Mouse (Mus musculus) urinary bladder, postnatal 10 days (tissue): ENCODE data around the gene Jhy.

Experiments used
- DNase-seq: peaks from one replicate; pipeline ENCODE4 v3.0.0; 2022; ENCODE audit warnings: low spot score

The Jhy gene

GRCm38 (mm10) chr9:40917871-40918613 is 45.9 kb downstream of the Jhy start:
- DNase-seq, result no peak

GRCm38 (mm10) chr9:40908915-40909314 is 55.0 kb downstream of the Jhy start:
- DNase-seq, result no peak

DNA sequence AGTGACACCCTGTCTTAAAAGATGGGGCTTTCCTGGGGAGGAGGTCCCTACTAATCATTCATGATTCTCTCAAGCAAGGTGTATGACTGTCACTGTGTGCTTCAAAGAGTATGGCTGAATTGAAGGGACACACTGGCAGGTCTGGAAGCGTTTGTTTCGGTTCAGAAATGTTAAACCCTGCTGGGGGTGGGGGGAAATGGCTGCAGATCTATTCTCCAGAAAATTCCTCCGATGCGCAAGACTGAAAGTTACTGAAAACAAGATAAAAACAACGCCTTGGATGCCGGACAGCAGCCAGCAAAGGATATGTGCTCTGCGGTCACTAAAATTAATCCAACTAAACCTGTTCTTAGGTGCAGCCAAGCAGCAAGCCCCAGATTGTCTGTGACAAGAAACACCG is 55.5 kb downstream of the Jhy start:
- no peak for DNase-seq

GRCm38 (mm10) chr9:40907413-40907812 is 56.5 kb downstream of the Jhy start:
- DNase-seq, result no peak

- DNase-seq, result no peak
These were observed 71.5 kb downstream of the Jhy start for GRCm38 (mm10) chr9:40892456-40892855.

DNA sequence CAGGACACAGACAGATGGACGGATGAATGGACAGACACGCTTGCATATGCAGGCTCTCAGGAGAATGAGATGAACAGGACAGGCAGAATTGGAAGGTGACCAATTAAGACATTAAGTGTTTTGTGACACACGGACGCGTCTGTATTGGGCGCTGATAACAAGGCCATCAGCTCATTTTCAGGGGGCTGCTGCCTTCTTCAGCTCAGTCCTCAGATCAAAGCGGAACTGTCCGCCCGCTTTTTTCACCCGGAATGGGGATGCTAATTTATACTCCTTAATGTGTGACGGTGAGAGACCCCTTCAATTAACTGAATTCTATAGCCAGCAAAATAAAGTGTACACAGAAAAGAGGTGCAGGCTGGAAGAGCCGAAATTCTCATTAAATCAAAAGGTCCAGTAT is 74.5 kb downstream of the Jhy start:
- DNase-seq, result no peak

- no peak for DNase-seq
These were observed 78.2 kb downstream of the Jhy start for GRCm38 (mm10) chr9:40885669-40886068.

DNA sequence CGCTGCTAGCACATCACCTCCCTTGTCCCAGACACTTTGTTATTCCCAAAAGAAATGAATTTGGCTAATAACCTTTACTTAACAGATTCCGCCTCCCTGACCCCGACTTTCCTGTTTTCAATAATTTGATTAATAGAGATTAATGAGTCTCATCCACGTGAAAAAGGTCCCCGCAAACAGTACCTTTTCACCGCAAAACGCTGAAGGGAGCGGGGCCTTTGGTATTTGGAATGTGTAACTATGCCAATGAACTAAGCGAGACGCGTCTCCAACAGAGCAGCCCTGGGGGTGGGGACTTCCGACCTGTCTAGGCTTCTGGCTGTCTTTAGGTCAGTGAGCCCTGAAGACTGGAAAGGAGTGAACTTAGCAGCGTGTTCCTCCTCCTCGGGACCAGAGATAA is 84.9 kb downstream of the Jhy start:
- no peak for DNase-seq

- DNase-seq, result no peak
These were observed 85.5 kb downstream of the Jhy start for GRCm38 (mm10) chr9:40878291-40878945.

DNA sequence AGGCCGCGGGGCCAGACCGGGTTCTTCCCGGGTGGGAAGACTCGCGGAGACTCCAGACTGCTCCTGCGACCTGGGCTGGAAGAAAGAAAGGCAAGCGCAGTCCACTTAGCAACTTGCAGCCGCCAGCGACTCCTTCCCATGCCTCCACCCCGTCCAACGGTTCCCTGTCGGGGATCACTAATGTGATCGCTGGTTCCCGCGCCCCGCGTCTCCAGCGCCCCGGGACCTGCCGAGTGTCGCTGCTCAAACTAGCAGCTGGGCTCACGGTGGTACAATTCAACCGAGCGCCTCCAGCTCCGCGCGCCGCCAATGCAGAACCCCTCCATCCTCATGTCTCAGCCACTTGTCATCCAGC is 86.1 kb downstream of the Jhy start:
- no peak for DNase-seq

DNA sequence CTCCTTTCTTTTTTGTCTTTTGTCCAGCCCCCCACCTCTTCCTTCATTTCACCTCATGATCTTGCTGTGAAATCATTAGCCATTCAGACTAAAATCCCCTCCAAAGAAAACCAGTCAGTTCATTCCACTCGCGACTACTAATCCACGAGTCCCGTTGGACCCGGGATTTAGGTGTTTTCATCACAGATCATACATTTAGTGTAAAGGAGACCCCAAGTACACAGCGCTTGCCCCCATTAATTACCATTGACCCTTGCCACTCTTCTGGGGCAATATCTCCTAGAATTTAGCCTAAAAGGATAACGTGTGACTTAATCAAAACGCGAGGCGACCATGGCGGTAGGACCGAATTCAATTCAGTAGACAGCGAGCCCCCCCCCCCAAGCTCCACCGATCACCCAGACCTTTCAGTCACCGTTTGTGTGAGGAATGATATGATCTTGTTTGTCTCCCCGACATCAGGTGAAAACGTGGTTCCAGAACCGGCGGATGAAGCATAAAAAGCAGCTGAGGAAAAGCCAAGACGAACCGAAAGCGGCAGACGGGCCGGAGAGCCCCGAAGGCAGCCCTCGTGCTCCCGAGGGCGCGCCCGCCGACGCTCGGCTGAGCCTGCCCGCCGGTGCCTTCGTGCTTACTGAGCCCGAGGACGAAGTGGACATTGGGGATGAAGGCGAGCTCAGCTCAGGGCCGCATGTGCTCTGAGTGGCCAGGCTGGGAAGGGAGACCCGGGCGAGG is 86.6 kb downstream of the Jhy start:
- no peak for DNase-seq

DNA sequence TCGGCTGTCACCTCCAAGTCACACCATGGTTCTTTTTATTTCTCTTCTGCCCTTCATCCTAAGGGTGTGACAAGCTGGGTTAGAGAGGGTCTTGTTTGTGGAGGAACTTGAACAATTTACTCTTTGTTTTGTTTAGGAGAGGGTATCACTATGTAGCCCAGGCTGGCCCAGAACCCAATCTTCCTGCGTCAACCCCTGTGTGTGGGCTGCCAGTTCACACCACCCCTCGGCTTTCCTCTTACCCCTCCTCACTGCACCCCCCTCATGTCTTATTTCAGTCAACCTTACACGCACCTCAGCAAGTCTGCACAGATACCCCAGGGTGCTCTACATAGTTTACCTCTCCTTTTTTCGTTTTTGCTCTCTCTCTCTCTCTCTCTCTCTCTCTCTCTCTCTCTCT is 87.2 kb downstream of the Jhy start:
- DNase-seq, result no peak

DNA sequence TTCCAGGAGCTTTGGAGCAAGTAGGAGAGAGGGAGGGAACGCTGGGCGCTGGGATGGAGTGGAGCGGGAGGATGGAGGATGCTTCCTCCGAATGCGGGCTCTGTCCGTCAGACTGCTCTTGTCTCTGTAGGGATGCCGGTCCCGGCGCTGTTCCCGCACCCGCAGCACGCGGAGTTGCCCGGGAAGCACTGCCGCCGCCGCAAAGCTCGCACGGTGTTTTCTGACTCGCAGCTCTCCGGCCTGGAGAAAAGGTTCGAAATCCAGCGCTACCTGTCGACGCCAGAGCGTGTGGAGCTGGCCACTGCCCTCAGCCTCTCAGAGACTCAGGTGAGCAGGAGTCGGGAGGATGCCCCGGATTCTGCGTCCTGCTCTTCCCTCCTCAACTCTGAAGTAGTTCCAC is 87.8 kb downstream of the Jhy start:
- DNase-seq, result no peak

- DNase-seq, result no peak
These were observed 88.5 kb downstream of the Jhy start for GRCm38 (mm10) chr9:40875431-40875830.

- DNase-seq, result no peak
These were observed 89.0 kb downstream of the Jhy start for GRCm38 (mm10) chr9:40874961-40875360.

GRCm38 (mm10) chr9:40873556-40874470 is 90.1 kb downstream of the Jhy start, which contains the start of gene Bsx:
TSS of gene Bsx (plus strand) at chr9:40874127.
- no peak for DNase-seq

GRCm38 (mm10) chr9:40872156-40872478 is 91.8 kb downstream of the Jhy start:
- DNase-seq, result no peak

DNA sequence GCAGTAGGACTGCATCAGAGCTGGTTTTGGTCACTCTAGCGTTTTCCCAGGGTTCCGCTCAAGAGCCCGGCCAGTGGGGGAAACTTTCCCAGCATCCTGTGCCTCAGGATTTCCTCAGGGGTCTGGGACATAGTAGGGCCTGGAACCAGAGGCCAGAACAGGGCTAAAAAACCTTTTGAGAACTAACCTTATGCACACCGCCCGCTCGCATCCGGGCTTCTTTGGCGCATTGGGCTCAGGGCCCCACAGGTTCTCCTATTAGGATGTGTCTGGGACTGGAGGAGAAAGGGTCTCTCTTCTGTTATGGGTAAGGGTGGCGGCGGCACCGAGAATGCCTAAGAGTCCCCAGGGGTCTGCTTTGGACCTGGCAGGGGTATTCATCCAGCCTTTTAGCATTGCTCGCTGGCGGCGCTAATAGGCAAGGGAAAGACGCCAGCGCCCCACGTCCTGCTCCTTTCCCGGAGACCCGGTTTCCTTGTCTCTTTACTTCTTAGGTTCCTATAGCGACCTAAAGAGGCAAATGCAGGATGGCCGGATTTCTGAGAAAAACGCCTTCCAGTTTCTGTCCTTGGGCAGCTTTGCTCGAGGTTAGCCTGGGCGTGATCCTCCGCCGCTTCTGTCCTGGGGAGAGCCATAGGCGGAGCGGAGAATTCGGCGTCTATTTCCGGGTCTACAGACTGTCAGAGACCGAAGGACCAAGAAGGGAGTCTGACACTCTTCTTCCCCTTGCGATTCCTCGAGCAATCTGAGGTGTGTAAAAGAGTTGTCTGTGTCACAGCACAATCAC is 92.4 kb downstream of the Jhy start:
- DNase-seq, result no peak

DNA sequence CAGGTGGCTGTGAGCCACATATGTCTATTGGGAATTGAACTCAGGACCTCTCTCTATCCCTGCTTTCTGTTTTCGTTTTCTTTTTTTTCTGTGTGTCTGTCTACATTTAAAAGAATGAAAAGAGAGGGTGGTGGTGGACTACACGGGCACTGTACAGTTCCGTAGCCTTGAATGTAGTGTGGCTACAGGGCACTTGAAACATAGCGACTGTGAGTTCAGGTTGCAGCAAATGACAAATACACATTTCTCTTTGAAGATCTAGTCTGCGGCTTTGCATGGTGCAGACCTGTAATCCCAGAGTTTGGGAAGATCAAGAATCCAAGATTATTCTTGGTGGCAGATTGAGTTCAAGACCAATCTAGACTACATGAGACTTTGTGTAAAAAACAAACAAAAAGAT is 93.6 kb downstream of the Jhy start:
- DNase-seq, result no peak

GRCm38 (mm10) chr9:40859196-40859595 is 104.7 kb downstream of the Jhy start:
- DNase-seq, result no peak

- no peak for DNase-seq
These were observed 105.3 kb downstream of the Jhy start for GRCm38 (mm10) chr9:40858461-40859160.
